Mouse (Mus musculus): ENCODE measurements at regions not wholly inside any gene's neighbourhood (a gene's known extent, or its start where the extent isn't known, plus 50 kb on each side); places are given as distances from the start of the nearest gene placed in this dataset.

- no peak for DNase-seq (ENCODE audit: extremely low spot score in 1 of 2, low spot score in 2 of 2)
- intact Hi-C loops (cut with DNase I), result no loop called here
Observed at GRCm38 (mm10) chr6:88998927-88999722, 97.1 kb downstream of the Tpra1 start.

DNA sequence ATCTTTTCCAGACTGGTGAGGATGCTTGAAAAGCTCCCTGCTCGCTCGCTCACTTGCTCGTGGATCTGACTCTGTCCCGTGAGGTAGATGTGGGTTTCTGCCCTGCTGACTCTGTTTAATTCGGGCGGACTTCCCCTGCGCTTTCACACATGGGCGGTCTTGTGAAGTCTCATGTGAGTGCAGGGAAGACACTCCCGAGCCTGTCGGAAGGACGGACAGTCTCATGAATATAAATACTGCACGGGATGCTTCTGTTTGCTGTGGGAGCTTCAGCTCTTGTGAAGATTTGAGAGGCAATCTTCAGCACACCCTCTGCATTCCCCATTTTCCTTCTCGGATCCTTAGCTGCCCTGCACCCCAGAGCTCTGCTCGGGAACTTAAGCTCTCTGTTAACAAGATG is 98.3 kb downstream of the Tpra1 start:
- intact Hi-C loops (cut with DNase I), result no loop called here
- no peak for DNase-seq (ENCODE audit: extremely low spot score in 1 of 2, low spot score in 2 of 2)

- peak in 1 of 2 experiments; percentile 60 for DNase-seq (ENCODE audit: extremely low spot score in 1 of 2, low spot score in 2 of 2)
- intact Hi-C loops (cut with DNase I), result no loop called here
Observed at GRCm38 (mm10) chr6:89003197-89003923, 101.3 kb downstream of the Tpra1 start.

DNA sequence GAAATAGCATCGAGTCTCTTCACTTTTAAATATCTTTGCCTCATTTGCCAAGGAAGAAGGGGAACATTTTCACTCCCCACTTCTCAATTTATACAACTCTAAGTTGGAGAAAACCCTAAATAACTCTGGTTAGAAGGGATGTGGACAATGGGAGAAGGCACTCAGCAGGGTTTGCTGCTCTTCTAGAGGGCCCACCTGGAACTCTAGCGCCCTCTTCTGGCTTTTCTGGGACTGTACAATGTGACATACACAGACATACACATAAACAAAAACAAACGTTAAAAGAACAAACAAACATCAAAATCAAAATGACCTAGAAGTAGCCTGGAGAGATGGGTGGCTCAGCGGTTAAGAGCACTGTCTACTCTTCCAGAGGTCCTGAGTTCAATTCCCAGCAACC is 103.0 kb downstream of the Tpra1 start:
- intact Hi-C loops (cut with DNase I), result no loop called here
- DNase-seq (ENCODE audit: extremely low spot score in 1 of 2, low spot score in 2 of 2), result no peak

GRCm38 (mm10) chr6:89006997-89007396 is 104.9 kb downstream of the Tpra1 start:
- intact Hi-C loops (cut with DNase I), result no loop called here

DNA sequence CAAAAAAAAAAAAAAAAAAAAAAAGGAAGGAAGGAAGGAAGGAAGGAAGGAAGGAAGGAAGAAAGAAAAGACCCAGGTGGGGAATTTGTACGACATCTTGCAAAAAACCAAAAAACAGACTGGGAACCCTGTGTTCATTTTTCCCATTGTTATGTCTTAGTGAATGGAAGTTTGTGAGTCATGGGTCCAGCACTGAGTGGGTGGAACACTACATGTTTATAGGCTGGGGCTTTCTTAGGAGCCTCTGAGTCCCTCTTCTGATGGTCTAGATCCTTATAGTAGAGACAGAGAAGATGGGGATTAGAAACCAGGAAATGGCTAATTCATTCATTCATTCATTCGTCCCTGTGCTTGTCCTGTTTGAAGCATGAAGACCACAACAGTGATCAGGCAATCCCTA is 105.5 kb downstream of the Tpra1 start:
- intact Hi-C loops (cut with DNase I), result no loop called here
- no peak for DNase-seq (ENCODE audit: extremely low spot score in 1 of 2, low spot score in 2 of 2)

More at GRCm38 (mm10) chr6:89006997-89007396, 104.9 kb downstream of the Tpra1 start:
- no peak for DNase-seq (ENCODE audit: extremely low spot score in 1 of 2, low spot score in 2 of 2)

- intact Hi-C loops (cut with DNase I), result no loop called here
- peak in 1 of 2 experiments; percentile 65 for DNase-seq (ENCODE audit: extremely low spot score in 1 of 2, low spot score in 2 of 2)
Observed at GRCm38 (mm10) chr6:89008614-89009171, 106.6 kb downstream of the Tpra1 start.

DNA sequence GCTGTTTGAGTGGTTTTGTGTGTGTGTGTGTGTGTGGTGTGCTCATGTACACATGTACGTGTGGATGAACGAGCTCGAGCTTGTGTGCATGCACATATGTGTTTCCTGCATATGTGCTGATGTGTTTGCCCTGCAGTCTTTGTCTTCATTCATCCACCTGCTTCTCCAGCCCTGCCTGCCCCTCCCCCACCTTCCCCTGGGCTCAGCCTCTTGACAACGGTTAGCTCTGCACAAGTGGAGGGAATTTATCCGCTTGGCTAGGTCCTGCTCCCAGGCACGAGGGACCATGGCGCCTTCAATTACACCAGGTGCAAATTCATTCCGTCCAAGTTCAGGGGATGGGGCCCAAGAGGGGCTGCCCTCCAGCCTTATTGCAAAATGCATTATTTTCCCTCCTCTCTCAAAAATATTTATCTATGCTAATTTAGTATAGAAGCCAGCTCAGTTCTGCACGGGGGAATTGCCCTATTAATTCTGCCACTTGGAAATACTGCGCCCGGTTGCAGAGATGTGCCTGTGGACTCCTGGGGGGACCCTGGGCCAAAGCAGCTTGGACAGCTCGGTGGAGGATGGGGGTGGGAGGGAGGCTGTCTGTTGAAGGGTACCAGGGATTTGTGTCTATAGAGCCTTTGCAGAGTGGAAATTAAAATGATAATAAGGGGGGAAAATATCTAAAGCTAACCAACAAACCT is 111.1 kb downstream of the Tpra1 start:
- no peak for DNase-seq (ENCODE audit: extremely low spot score in 1 of 2, low spot score in 2 of 2)
- intact Hi-C loops (cut with DNase I), result no loop called here

GRCm38 (mm10) chr6:89013690-89014061 is 111.6 kb downstream of the Tpra1 start:
- intact Hi-C loops (cut with DNase I), result no loop called here
- DNase-seq (ENCODE audit: extremely low spot score in 1 of 2, low spot score in 2 of 2), result no peak

GRCm38 (mm10) chr6:89024101-89024650 is 122.1 kb downstream of the Tpra1 start:
- no peak for DNase-seq (ENCODE audit: extremely low spot score in 1 of 2, low spot score in 2 of 2)
- intact Hi-C loops (cut with DNase I), result no loop called here

GRCm38 (mm10) chr6:89033433-89034298 is 131.6 kb downstream of the Tpra1 start:
- intact Hi-C loops (cut with DNase I), result loop anchor here (10.0 kb wide), 1 partner anchor 99 kb away; no protein-coding TSS in a partner anchor

GRCm38 (mm10) chr6:89034455-89034854 is 132.4 kb downstream of the Tpra1 start:
- DNase-seq (ENCODE audit: extremely low spot score in 1 of 2, low spot score in 2 of 2), result no peak
- intact Hi-C loops (cut with DNase I), result loop anchor here (10.0 kb wide), 1 partner anchor 100 kb away; no protein-coding TSS in a partner anchor

More at GRCm38 (mm10) chr6:89033433-89034298, 131.6 kb downstream of the Tpra1 start:
- DNase-seq (ENCODE audit: extremely low spot score in 1 of 2, low spot score in 2 of 2), result no peak

- intact Hi-C loops (cut with DNase I), result loop anchor here (10.0 kb wide), 1 partner anchor 100 kb away; no protein-coding TSS in a partner anchor
- DNase-seq (ENCODE audit: extremely low spot score in 1 of 2, low spot score in 2 of 2), result peak; percentile 53 to 58
Observed at GRCm38 (mm10) chr6:89035061-89035835, 133.2 kb downstream of the Tpra1 start.

DNA sequence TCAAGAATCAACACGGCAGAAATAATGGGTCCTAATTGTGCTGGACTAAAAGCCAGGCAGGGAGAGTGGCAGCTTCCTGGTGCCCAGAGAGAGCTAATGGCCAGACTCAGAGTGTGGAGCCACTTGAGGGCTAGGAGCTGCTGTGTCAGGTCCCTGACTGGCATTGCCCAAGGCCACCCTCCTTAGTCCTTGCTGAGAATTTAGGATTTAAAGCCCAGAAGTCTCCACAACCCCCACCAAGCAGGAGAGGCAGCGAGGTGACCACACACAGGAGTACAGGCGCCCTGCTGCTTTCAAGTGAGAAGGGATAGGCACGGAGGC is 133.7 kb downstream of the Tpra1 start:
- intact Hi-C loops (cut with DNase I), result loop anchor here (10.0 kb wide), 1 partner anchor 101 kb away; no protein-coding TSS in a partner anchor
- no peak for DNase-seq (ENCODE audit: extremely low spot score in 1 of 2, low spot score in 2 of 2)

DNA sequence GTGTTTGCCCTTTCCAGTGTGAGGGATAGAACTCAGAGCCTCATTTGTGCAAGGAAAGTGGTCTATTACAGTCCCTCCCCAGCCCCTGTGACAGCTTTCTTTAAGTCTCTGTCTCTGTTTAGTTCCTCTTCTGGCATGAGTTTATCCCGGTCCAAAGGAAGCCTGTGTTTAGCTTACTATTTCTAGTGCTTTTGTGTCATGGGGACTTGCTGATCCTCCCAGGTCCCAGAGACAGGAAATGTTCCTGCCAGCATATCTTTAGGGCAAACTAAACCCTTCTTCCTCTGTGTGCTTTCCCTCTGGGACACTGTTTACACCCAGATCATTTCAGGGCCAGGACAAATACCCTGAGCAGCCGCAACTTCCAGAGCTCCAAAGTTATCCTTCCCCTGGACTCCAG is 135.3 kb downstream of the Tpra1 start:
- intact Hi-C loops (cut with DNase I), result loop anchor here (10.0 kb wide), 1 partner anchor 103 kb away; no protein-coding TSS in a partner anchor
- DNase-seq (ENCODE audit: extremely low spot score in 1 of 2, low spot score in 2 of 2), result no peak

GRCm38 (mm10) chr6:89037901-89038300 is 135.8 kb downstream of the Tpra1 start:
- intact Hi-C loops (cut with DNase I), result loop anchor here (10.0 kb wide), 1 partner anchor 103 kb away; no protein-coding TSS in a partner anchor
- DNase-seq (ENCODE audit: extremely low spot score in 1 of 2, low spot score in 2 of 2), result no peak

DNA sequence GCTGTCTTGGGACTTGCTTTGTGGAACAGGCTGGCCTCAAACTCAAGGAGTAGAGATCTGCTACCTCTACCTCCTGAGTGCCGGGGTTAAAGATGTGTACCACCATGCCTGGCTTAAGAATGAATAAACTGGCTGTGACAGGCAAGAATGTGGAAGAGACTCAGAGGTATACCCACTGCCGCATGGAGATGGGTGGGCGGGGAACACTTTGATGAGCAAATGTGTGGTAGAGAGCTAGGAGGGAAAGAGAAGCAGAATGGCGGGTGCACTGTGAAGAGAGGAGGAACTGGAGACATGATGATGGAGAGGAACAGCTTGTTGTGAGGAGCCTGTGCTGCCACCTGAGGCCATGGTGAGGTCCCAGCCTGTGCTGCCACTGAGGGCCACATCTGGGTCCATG is 138.9 kb downstream of the Tpra1 start:
- DNase-seq (ENCODE audit: extremely low spot score in 1 of 2, low spot score in 2 of 2), result no peak

More for the DNA sequence above, 138.9 kb downstream of the Tpra1 start:
- intact Hi-C loops (cut with DNase I), result no loop called here
